Mouse (Mus musculus) hindbrain, embryonic 16.5 days (tissue): ENCODE data around the gene Ret. TPM values are rescaled to one million over a fixed set of nuclear protein-coding genes. Genes with fewer than 3 reads are reported as not detected.

ENCODE experiments used
- ATAC-seq: fragments of 200-750 bp; cut with Nextera tagmentation; 2 replicates; pipeline ENCODE4 v1.8.0; 2017; ENCODE audit warnings: moderate TSS enrichment, moderate library complexity
- H3K27ac ChIP-seq: fragments of 300-500 bp; sonication (generic); 2 replicates; pipeline ENCODE4 v1.5.1; 2014; ENCODE audit warnings: low read depth, mild to moderate bottlenecking, control low read depth, low read length, moderate library complexity
- H3K27me3 ChIP-seq: fragments of 300-500 bp; sonication (generic); replicated peaks from 2 replicates; pipeline ENCODE4 v1.6.1; 2014; ENCODE audit warnings: low read length; ENCODE audit not compliant: control insufficient read depth, insufficient read depth
- H3K36me3 ChIP-seq: fragments of 300-500 bp; sonication (generic); 2 replicates; pipeline ENCODE4 v1.6.1; 2014; ENCODE audit warnings: mild to moderate bottlenecking, low read length, moderate library complexity, mixed read lengths; ENCODE audit not compliant: control insufficient read depth, insufficient read depth
- H3K4me1 ChIP-seq: fragments of 300-500 bp; sonication (generic); 2 replicates; pipeline ENCODE4 v1.6.1; 2014; ENCODE audit warnings: low read depth, low read length; ENCODE audit not compliant: control insufficient read depth, insufficient read depth
- H3K4me2 ChIP-seq: fragments of 300-500 bp; sonication (generic); 2 replicates; pipeline ENCODE4 v1.6.1; 2014; ENCODE audit warnings: mild to moderate bottlenecking, low read length, control low read depth, moderate library complexity
- H3K4me3 ChIP-seq: fragments of 300-500 bp; sonication (generic); 2 replicates; pipeline ENCODE4 v1.5.1; 2014; ENCODE audit warnings: mild to moderate bottlenecking, low read length, control low read depth, moderate library complexity
- H3K9ac ChIP-seq: fragments of 300-500 bp; sonication (generic); 2 replicates; pipeline ENCODE4 v1.6.1; 2014; ENCODE audit warnings: low read depth, mild to moderate bottlenecking, control low read depth, low read length, moderate library complexity
- H3K9me3 ChIP-seq: fragments of 300-500 bp; sonication (generic); 2 replicates; pipeline ENCODE4 v1.6.1; 2014; ENCODE audit warnings: mild to moderate bottlenecking, low read length, moderate library complexity; ENCODE audit not compliant: control insufficient read depth
- WGBS: fragments of 180-500 bp; shearing (Covaris S2); extraction: QIAGEN DNeasy Blood & Tissue Kit; methylation state at CpG from one replicate; pipeline ENCODE4 v1.1.7; 2014; 5-methylcytosine and 5-hydroxymethylcytosine counted together
- polyA plus RNA-seq: library from polyadenylated mRNA; unstranded; fragments of >200 nt; fragmentation: Nextera tagmentation; extraction: Ambion mirVana; gene quantifications from 2 replicates; pipeline ENCODE4 v1.2.1, GENCODE M21; 2015

The Ret gene
- polyA plus RNA-seq: 17.6 and 19.1 TPM in 2 replicates

DNA sequence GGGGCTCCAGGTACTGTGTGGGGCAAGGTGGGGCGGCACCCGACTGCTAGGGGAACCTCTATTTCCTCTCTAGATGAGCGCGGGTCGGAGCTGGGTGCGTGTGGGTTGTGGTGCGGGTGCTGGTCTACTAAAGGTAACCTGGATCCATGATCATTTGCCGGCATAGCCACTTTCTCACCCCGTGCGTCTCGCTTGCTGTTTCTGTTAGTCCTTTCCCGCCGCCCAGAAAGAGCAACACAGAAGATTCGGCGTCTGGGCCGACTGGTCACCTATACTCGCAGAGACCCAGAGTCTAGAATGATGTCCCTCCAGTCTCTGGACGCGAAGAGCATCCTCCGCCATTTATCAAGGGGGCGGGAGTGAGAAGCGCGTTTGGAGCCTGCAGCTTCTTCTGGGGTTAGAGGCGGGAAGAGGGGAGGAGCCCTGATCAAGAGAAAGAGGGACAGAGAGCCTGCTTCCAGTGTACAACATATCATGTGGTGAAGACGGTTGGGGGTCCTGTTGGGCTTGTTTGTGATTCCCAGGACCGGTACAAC is at the start of gene Ret:
Gene Ret (minus strand): TSS at position 279 of the 536 bp plus-strand sequence.
- H3K4me2 ChIP-seq: peak within 1 kb of the TSS; percentile 83
- H3K36me3 ChIP-seq: no peaks in the 10 kb centered on the region
- peak within 1 kb of the TSS; percentile 75 for H3K9ac ChIP-seq
- H3K4me3 ChIP-seq: peak within 1 kb of the TSS; percentile 80
- WGBS: under 1% methylated on average over 26 of the region's 26 CpGs
- ATAC-seq: peak; percentile 27
- peaks cover 5% of the 10 kb centered on the region; the same call in 1 of the 2 replicates for H3K4me1 ChIP-seq
- no peaks in the 10 kb centered on the region for H3K9me3 ChIP-seq
- H3K27ac ChIP-seq: peak within 1 kb of the TSS; percentile 32; the same call in 1 of the 2 replicates
- peaks cover 14% of the 10 kb centered on the region for H3K27me3 ChIP-seq

GRCm38 (mm10) chr6:118247161-118247560 is 49.6 kb upstream of the Ret start:
- no peaks in the 10 kb centered on the region for H3K4me1 ChIP-seq
- no peak overlapping the region for H3K27ac ChIP-seq
- WGBS: 93% methylated on average over 6 of the region's 6 CpGs
- ATAC-seq: no peak
- no peaks in the 10 kb centered on the region for H3K27me3 ChIP-seq
- H3K36me3 ChIP-seq: no peaks in the 10 kb centered on the region
- H3K4me2 ChIP-seq: no peak overlapping the region
- no peak overlapping the region for H3K4me3 ChIP-seq
- no peaks in the 10 kb centered on the region for H3K9me3 ChIP-seq
- no peak overlapping the region for H3K9ac ChIP-seq

DNA sequence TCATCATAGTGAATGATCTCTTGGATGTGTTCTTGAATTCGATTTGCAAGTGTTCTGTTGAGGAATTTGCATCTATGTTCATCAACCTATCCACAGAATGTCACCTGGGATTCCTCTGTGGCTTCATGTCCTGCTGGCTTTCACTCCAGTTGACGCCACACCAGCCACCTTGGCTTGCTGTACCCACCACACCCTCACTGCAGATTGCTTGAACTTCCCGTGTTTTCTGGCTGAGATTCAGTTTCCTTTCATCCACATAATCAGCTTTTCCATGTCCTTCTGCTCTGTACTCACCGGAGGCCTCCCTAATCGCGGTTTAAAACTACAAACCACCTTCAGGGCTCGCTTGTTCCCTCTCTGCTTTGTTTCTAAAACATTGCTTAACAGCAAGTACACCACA is 46.6 kb upstream of the Ret start:
- Histone ChIP-seq H3K9me3 (no peaks in the 10 kb centered on the region), H3K4me2 (no peak overlapping the region), H3K4me1 (no peaks in the 10 kb centered on the region), H3K4me3 (no peak overlapping the region), H3K9ac (no peak overlapping the region), H3K36me3 (no peaks in the 10 kb centered on the region), H3K27ac (no peak overlapping the region), H3K27me3 (no peaks in the 10 kb centered on the region)
- no peak for ATAC-seq
- 77% methylated on average over 7 of the region's 7 CpGs for WGBS

DNA sequence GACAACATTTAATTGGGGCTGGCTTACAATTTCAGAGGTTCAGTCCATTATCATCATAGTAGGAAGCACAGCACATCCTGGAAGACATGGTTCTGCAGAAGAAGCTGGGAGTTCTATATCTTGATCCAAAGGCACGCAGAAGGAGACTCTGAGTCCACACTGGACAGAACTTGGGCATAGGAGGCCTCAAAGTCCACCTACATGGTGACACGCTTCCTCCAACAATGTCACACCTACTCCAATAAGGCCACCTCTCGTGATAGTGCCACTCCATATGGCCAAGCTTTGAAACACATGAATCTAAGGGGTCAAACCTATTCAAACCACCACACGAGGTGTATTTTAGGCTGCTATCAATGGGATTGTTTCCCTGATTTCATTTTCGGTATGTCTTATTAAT is 45.4 kb upstream of the Ret start:
- Histone ChIP-seq H3K9ac (no peak overlapping the region), H3K4me3 (no peak overlapping the region), H3K9me3 (no peaks in the 10 kb centered on the region), H3K27ac (no peak overlapping the region), H3K4me1 (no peaks in the 10 kb centered on the region), H3K27me3 (no peaks in the 10 kb centered on the region), H3K4me2 (no peak overlapping the region), H3K36me3 (no peaks in the 10 kb centered on the region)
- ATAC-seq: no peak
- WGBS: 85% methylated on average over 5 of the region's 5 CpGs

- H3K36me3 ChIP-seq: no peaks in the 10 kb centered on the region
- H3K4me3 ChIP-seq: no peak overlapping the region
- peak; percentile 87 for ATAC-seq
- no peak overlapping the region for H3K4me2 ChIP-seq
- no peak overlapping the region for H3K27ac ChIP-seq
- H3K9ac ChIP-seq: no peak overlapping the region
- peaks cover 4% of the 10 kb centered on the region for H3K4me1 ChIP-seq
- H3K9me3 ChIP-seq: no peaks in the 10 kb centered on the region
- 30% methylated on average over 3 of the region's 3 CpGs for WGBS
- H3K27me3 ChIP-seq: no peaks in the 10 kb centered on the region
These were observed 28.6 kb upstream of the Ret start for GRCm38 (mm10) chr6:118226072-118226471.

DNA sequence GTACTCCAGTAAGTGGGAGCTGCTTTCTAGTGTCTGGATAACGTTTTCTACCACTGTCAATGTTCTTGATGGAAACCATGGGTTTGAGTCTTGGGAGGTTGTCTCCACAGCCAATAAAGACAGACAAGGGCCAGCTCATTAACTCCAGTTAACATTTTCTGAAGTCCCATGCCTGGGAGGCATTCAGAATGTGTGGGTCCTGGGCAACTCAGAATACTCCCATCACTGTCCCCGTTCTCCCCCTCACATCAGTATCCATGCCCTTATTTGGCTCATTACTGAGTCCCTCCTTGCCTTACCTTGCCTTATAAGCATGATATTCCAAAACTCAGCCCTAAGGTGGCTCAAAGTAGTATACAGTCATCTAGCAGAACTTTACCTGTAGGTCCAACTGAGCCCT is 25.0 kb upstream of the Ret start:
- Histone ChIP-seq H3K27me3 (no peaks in the 10 kb centered on the region), H3K4me1 (peaks cover 4% of the 10 kb centered on the region), H3K9me3 (no peaks in the 10 kb centered on the region), H3K27ac (no peak overlapping the region), H3K4me2 (no peak overlapping the region), H3K4me3 (no peak overlapping the region), H3K36me3 (no peaks in the 10 kb centered on the region), H3K9ac (no peak overlapping the region)
- ATAC-seq: no peak
- WGBS: 77% methylated on average over 2 of the region's 2 CpGs

DNA sequence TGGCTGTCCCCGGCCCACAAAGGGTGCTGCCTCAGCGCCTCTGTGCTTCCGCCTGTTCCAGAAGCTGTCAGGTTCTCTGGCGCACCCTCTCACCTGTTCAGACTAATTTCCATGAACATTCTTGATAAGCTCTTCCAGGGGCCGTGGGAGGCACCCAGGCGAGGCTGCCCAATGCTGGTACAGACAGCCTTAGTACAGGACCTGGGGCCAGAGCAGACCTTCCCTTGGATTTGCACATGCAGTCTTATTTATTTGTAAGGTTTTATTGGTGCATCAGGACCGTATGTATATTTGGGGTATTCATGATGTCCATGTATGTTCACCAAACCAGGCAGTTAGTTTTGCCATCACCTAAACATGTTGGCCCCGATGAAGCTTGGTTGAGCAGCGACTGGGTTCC is 18.2 kb upstream of the Ret start:
- 93% methylated on average over 9 of the region's 9 CpGs for WGBS
- no peak overlapping the region for H3K4me3 ChIP-seq
- H3K27ac ChIP-seq: no peak overlapping the region
- no peaks in the 10 kb centered on the region for H3K4me1 ChIP-seq
- no peak for ATAC-seq
- no peaks in the 10 kb centered on the region for H3K36me3 ChIP-seq
- H3K27me3 ChIP-seq: no peaks in the 10 kb centered on the region
- H3K4me2 ChIP-seq: no peak overlapping the region
- no peak overlapping the region for H3K9ac ChIP-seq
- no peaks in the 10 kb centered on the region for H3K9me3 ChIP-seq

GRCm38 (mm10) chr6:118208326-118208725 is 10.8 kb upstream of the Ret start:
- H3K4me1 ChIP-seq: no peaks in the 10 kb centered on the region
- H3K36me3 ChIP-seq: no peaks in the 10 kb centered on the region
- H3K4me2 ChIP-seq: no peak overlapping the region
- no peak overlapping the region for H3K4me3 ChIP-seq
- no peaks in the 10 kb centered on the region for H3K27me3 ChIP-seq
- 87% methylated on average over 8 of the region's 8 CpGs for WGBS
- no peak overlapping the region for H3K27ac ChIP-seq
- H3K9ac ChIP-seq: no peak overlapping the region
- ATAC-seq: no peak
- no peaks in the 10 kb centered on the region for H3K9me3 ChIP-seq

- no peak overlapping the region for H3K9ac ChIP-seq
- no peaks in the 10 kb centered on the region for H3K36me3 ChIP-seq
- H3K27me3 ChIP-seq: no peaks in the 10 kb centered on the region
- 51% methylated on average over 6 of the region's 6 CpGs for WGBS
- H3K4me1 ChIP-seq: no peaks in the 10 kb centered on the region
- H3K4me2 ChIP-seq: no peak overlapping the region
- no peak overlapping the region for H3K27ac ChIP-seq
- no peak for ATAC-seq
- H3K4me3 ChIP-seq: no peak overlapping the region
- no peaks in the 10 kb centered on the region for H3K9me3 ChIP-seq
These were observed 8.9 kb upstream of the Ret start for GRCm38 (mm10) chr6:118206386-118206785.
